Mouse (Mus musculus): ENCODE measurements around the gene Ccdc154. TPM values are rescaled to one million over a fixed set of nuclear protein-coding genes. Genes with fewer than 3 reads are reported as not detected.

The Ccdc154 gene
- polyA plus RNA-seq, 1 experiment from 2014 or later, result 0.32 TPM

- DNase-seq (ENCODE audit: low read depth, low spot score) (peak; percentile 91), ATAC-seq (peak; percentile 53)
- TF ChIP-seq CTCF (IDR thresholded peaks at IDR 0.05), result no peak
- peaks cover 6% of the 10 kb centered on the region for H3K27me3 ChIP-seq
- in situ Hi-C loops (cut with MboI; ENCODE audit: low pct_unique_long_range_greater_than_20kb), result no loop called here
- ChIA-PET POLR2A (interaction anchor here (0.6 to 1.6 kb wide), 5 partner anchors 12 to 89 kb away, joined by 3 to 4 read pairs (median 4); no protein-coding TSS in a partner anchor), CTCF (interaction anchor here (0.7 to 1.1 kb wide), 2 partner anchors 21 to 90 kb away, joined by 3 read pairs; partner anchors contain the start of genes Ccdc154 and Ube2i)
Measured at GRCm38 (mm10) chr17:25184129-25184691, 21.9 kb downstream of the Ccdc154 start, which contains the start of gene BC003965. TSS of gene BC003965 (plus strand) at chr17:25184554.

GRCm38 (mm10) chr17:25184961-25185360 lies 22.7 kb downstream of the Ccdc154 start:
- ChIA-PET POLR2A (interaction anchor here (1.6 kb wide), 1 partner anchor 57 kb away, joined by 4 read pairs; no protein-coding TSS in a partner anchor), CTCF (interaction anchor here (1.1 kb wide), 1 partner anchor 22 kb away, joined by 3 read pairs; the partner anchor contains the start of gene Ccdc154)
- in situ Hi-C loops (cut with MboI; ENCODE audit: low pct_unique_long_range_greater_than_20kb), result no loop called here
- no peak for TF ChIP-seq CTCF (IDR thresholded peaks at IDR 0.05)
- no peak for DNase-seq (ENCODE audit: low read depth, low spot score)
- H3K27me3 ChIP-seq, result peaks cover 3% of the 10 kb centered on the region
- no peak for ATAC-seq

- CTCF ChIA-PET, result no interaction called here
- in situ Hi-C loops (cut with MboI; ENCODE audit: low pct_unique_long_range_greater_than_20kb), result no loop called here
- POLR2A ChIA-PET, result interaction anchor here (0.6 kb wide), 1 partner anchor 384 kb away, joined by 4 read pairs; no protein-coding TSS in a partner anchor
- no peaks in the 10 kb centered on the region for H3K27me3 ChIP-seq
- no peak for DNase-seq (ENCODE audit: low read depth, low spot score)
- no peak for TF ChIP-seq CTCF (IDR thresholded peaks at IDR 0.05)
- no peak for ATAC-seq
Measured at GRCm38 (mm10) chr17:25187784-25188149, 25.5 kb downstream of the Ccdc154 start.

- CTCF ChIA-PET, result no interaction called here
- no peaks in the 10 kb centered on the region for H3K27me3 ChIP-seq
- TF ChIP-seq CTCF (IDR thresholded peaks at IDR 0.05), result no peak
- DNase-seq (ENCODE audit: low read depth, low spot score), result no peak
- in situ Hi-C loops (cut with MboI; ENCODE audit: low pct_unique_long_range_greater_than_20kb), result no loop called here
- POLR2A ChIA-PET, result interaction anchor here (0.6 kb wide), 1 partner anchor 383 kb away, joined by 4 read pairs; no protein-coding TSS in a partner anchor
- ATAC-seq, result peak; percentile 16
Measured at GRCm38 (mm10) chr17:25188150-25189031, 26.1 kb downstream of the Ccdc154 start, which contains the start of gene Unkl. TSS of gene Unkl (plus strand) at chr17:25188397.

- CTCF ChIA-PET, result no interaction called here
Measured at GRCm38 (mm10) chr17:25189091-25189490, 26.8 kb downstream of the Ccdc154 start.

GRCm38 (mm10) chr17:25202401-25202800 lies 40.1 kb downstream of the Ccdc154 start:
- DNase-seq (ENCODE audit: low read depth, low spot score), result no peak
- ChIA-PET POLR2A (no interaction called here), CTCF (no interaction called here)
- in situ Hi-C loops (cut with MboI; ENCODE audit: low pct_unique_long_range_greater_than_20kb), result no loop called here
- no peaks in the 10 kb centered on the region for H3K27me3 ChIP-seq
- no peak for ATAC-seq
- TF ChIP-seq CTCF (IDR thresholded peaks at IDR 0.05), result no peak

More at GRCm38 (mm10) chr17:25189091-25189490, 26.8 kb downstream of the Ccdc154 start:
- no peaks in the 10 kb centered on the region for H3K27me3 ChIP-seq
- POLR2A ChIA-PET, result no interaction called here
- ATAC-seq, result no peak
- no peak for TF ChIP-seq CTCF (IDR thresholded peaks at IDR 0.05)
- no peak for DNase-seq (ENCODE audit: low read depth, low spot score)
- in situ Hi-C loops (cut with MboI; ENCODE audit: low pct_unique_long_range_greater_than_20kb), result no loop called here

GRCm38 (mm10) chr17:25210006-25210405 lies 47.7 kb downstream of the Ccdc154 start:
- in situ Hi-C loops (cut with MboI; ENCODE audit: low pct_unique_long_range_greater_than_20kb), result no loop called here
- ATAC-seq (no peak), DNase-seq (ENCODE audit: low read depth, low spot score) (no peak)
- ChIA-PET POLR2A (no interaction called here), CTCF (no interaction called here)
- TF ChIP-seq CTCF (IDR thresholded peaks at IDR 0.05), result no peak
- no peaks in the 10 kb centered on the region for H3K27me3 ChIP-seq

GRCm38 (mm10) chr17:25210680-25211466 lies 48.6 kb downstream of the Ccdc154 start:
- POLR2A ChIA-PET, result no interaction called here
- TF ChIP-seq CTCF (IDR thresholded peaks at IDR 0.05), result no peak
- DNase-seq (ENCODE audit: low read depth, low spot score), result no peak
- ATAC-seq, result no peak
- in situ Hi-C loops (cut with MboI; ENCODE audit: low pct_unique_long_range_greater_than_20kb), result no loop called here
- CTCF ChIA-PET, result no interaction called here
- H3K27me3 ChIP-seq, result no peaks in the 10 kb centered on the region

- ChIA-PET CTCF (no interaction called here), POLR2A (no interaction called here)
- in situ Hi-C loops (cut with MboI; ENCODE audit: low pct_unique_long_range_greater_than_20kb), result no loop called here
- ATAC-seq (no peak), DNase-seq (ENCODE audit: low read depth, low spot score) (no peak)
- H3K27me3 ChIP-seq, result no peaks in the 10 kb centered on the region
- no peak for TF ChIP-seq CTCF (IDR thresholded peaks at IDR 0.05)
Measured at GRCm38 (mm10) chr17:25211705-25212104, 49.4 kb downstream of the Ccdc154 start.

- DNase-seq (ENCODE audit: low read depth, low spot score) (no peak), ATAC-seq (no peak)
- in situ Hi-C loops (cut with MboI; ENCODE audit: low pct_unique_long_range_greater_than_20kb), result no loop called here
- no peak for TF ChIP-seq CTCF (IDR thresholded peaks at IDR 0.05)
- CTCF ChIA-PET, result no interaction called here
- POLR2A ChIA-PET, result no interaction called here
- H3K27me3 ChIP-seq, result no peaks in the 10 kb centered on the region
Measured at GRCm38 (mm10) chr17:25215431-25215830, 53.2 kb downstream of the Ccdc154 start.

Data from Patski (cell line).